Mouse (Mus musculus) erythroblast, embryonic 14.5 days (primary cell): Measurements from ENCODE around the gene Cpa5.

ENCODE experiments used
- GATA1 ChIP-seq: IDR thresholded peaks from 2 replicates; pipeline ENCODE4 v1.6.1; 2012; ENCODE audit warnings: low read length, inconsistent platforms, mixed read lengths
- TAL1 ChIP-seq: IDR thresholded peaks from 3 replicates; pipeline ENCODE4 v1.6.1; 2012; ENCODE audit warnings: low read length, inconsistent platforms, mixed read lengths

DNA sequence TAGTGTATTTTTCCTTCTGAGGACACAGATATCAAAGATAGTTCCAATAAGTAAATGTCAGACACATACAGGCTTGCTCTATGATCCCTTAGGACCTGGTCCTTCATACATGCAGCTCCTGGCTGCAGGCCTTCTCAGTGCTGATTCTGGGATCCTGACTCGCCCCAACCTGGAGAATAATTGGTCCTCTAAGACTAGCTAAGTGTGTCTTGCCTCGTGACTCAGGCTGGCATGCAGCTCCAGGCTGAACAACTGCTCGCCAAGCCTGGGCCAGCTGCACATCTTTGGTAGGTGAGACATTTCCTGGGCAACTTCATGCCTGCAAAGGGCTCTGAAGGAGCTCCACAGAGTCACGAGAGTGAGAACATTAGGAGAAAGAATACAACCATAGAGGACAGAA, 48.7 kb upstream of the Cpa5 start:
- TF ChIP-seq GATA1 (no peak), TAL1 (no peak)
